Mouse (Mus musculus): ENCODE measurements around the gene Stx1b.

Gene Stx1b

GRCm38 (mm10) chr7:127817053-127817452 lies 7.3 kb downstream of the Stx1b start:
- in situ Hi-C loops (cut with MboI, MseI), result no loop called here

GRCm38 (mm10) chr7:127815954-127816821 lies 8.2 kb downstream of the Stx1b start:
- in situ Hi-C loops (cut with MboI, MseI), result no loop called here

- in situ Hi-C loops (cut with MboI, MseI), result no loop called here
These were observed 9.2 kb downstream of the Stx1b start for GRCm38 (mm10) chr7:127815116-127815665.

GRCm38 (mm10) chr7:127814241-127814921 lies 10.0 kb downstream of the Stx1b start:
- in situ Hi-C loops (cut with MboI, MseI), result no loop called here

- in situ Hi-C loops (cut with MboI, MseI), result no loop called here
These were observed 10.5 kb downstream of the Stx1b start for GRCm38 (mm10) chr7:127813821-127814220.

GRCm38 (mm10) chr7:127812292-127812691 lies 12.1 kb downstream of the Stx1b start:
- in situ Hi-C loops (cut with MboI, MseI), result no loop called here

GRCm38 (mm10) chr7:127811240-127811639 lies 13.1 kb downstream of the Stx1b start:
- in situ Hi-C loops (cut with MboI, MseI), result no loop called here

GRCm38 (mm10) chr7:127810650-127811049 lies 13.7 kb downstream of the Stx1b start:
- in situ Hi-C loops (cut with MboI, MseI), result no loop called here

GRCm38 (mm10) chr7:127809846-127810245 lies 14.5 kb downstream of the Stx1b start:
- in situ Hi-C loops (cut with MboI, MseI), result no loop called here

GRCm38 (mm10) chr7:127808821-127809220 lies 15.5 kb downstream of the Stx1b start:
- in situ Hi-C loops (cut with MboI, MseI), result no loop called here

- in situ Hi-C loops (cut with MboI, MseI), result no loop called here
These were observed 22.0 kb downstream of the Stx1b start for GRCm38 (mm10) chr7:127802313-127802712.

- in situ Hi-C loops (cut with MboI, MseI), result no loop called here
These were observed 23.2 kb downstream of the Stx1b start for GRCm38 (mm10) chr7:127801010-127801621.

GRCm38 (mm10) chr7:127800435-127801009 lies 23.8 kb downstream of the Stx1b start, which contains the start of gene Hsd3b7:
Hsd3b7 (plus strand) TSS chr7:127800604.
- in situ Hi-C loops (cut with MboI, MseI), result no loop called here

- in situ Hi-C loops (cut with MboI, MseI), result no loop called here
These were observed 24.6 kb downstream of the Stx1b start for GRCm38 (mm10) chr7:127799738-127800137.

GRCm38 (mm10) chr7:127799211-127799610 lies 25.1 kb downstream of the Stx1b start:
- in situ Hi-C loops (cut with MboI, MseI), result no loop called here

GRCm38 (mm10) chr7:127798591-127798990 lies 25.8 kb downstream of the Stx1b start:
- in situ Hi-C loops (cut with MboI, MseI), result no loop called here

- in situ Hi-C loops (cut with MboI, MseI), result no loop called here
These were observed 27.1 kb downstream of the Stx1b start for GRCm38 (mm10) chr7:127797076-127797845.

GRCm38 (mm10) chr7:127785308-127785707 lies 39.0 kb downstream of the Stx1b start, which contains the start of gene Gm49388:
Gm49388 (plus strand) TSS chr7:127785608.
- in situ Hi-C loops (cut with MboI, MseI), result no loop called here

GRCm38 (mm10) chr7:127778350-127778749 lies 46.0 kb downstream of the Stx1b start:
- in situ Hi-C loops (cut with MboI, MseI), result loop anchor here (5.0 kb wide), 1 partner anchor 64 kb away; no protein-coding TSS in a partner anchor

GRCm38 (mm10) chr7:127777474-127778266 lies 46.7 kb downstream of the Stx1b start:
- in situ Hi-C loops (cut with MboI, MseI), result loop anchor here (5.0 kb wide), 1 partner anchor 65 kb away; no protein-coding TSS in a partner anchor

Data from T-helper 1 cell (primary cell).